ENCODE assay signal across 8 mouse cellular contexts in the genomic region with DNA sequence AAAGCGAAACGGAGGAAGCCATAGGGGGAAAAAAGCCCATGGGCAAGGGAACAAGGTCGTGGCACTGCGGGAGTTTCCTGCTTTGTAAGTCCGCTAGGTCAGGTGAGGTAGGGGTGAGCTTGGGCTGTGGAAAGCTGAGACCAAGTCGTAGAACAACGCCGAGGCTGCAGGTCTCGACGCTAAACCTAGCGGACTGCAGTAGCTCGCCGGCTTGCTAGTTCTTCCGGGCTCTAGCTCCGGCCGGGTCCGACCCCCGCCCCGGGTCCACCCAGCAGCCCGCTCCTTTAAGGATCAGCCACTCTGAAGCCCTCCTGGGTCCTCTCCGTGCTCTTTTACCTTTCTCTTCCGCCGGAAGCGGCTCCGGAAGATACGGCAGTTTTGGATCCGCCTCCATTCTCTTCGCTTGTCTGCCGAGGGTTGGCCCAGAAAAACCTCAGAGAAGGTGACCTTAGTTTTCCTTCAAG. TPM values are rescaled to one million over a fixed set of nuclear protein-coding genes. Genes with fewer than 3 reads are reported as not detected.
A peak's percentile ranks its signal among the peaks of the same experiment; 100 is the strongest.
DNase-seq lines count a peak whose midpoint lies in the region; ATAC-seq and TF ChIP-seq lines count a peak whose summit lies in the region.

No protein-coding gene starts in this region.

- no peak for TF ChIP-seq CTCF in lung, adult 2 months (IDR thresholded peaks at IDR 0.05; ENCODE audit: insufficient read depth, low read length)

- peaks cover 36% of the 10 kb centered on the region for H3K4me1 ChIP-seq in forebrain, embryonic 13.5 days
- peaks cover 3% of the 10 kb centered on the region; the same call in 1 of the 2 replicates for H3K4me1 ChIP-seq in lung, adult 2 months (ENCODE audit: control insufficient read depth, insufficient read depth, low read length)

- under 1% methylated on average over 29 of the region's 29 CpGs for WGBS in forebrain, embryonic 13.5 days
- under 1% methylated on average over 29 of the region's 29 CpGs for WGBS in lung, adult 2 months

- DNase-seq in CD8-positive naive resting alpha-beta T cell, adult 2 months (ENCODE audit: low read depth in 2 of 2, low spot score in 2 of 2), result peak; percentile 51 to 60
- peak; percentile 65 to 72 for DNase-seq in heart, postnatal 14 days
- peak; percentile 74 to 82 for DNase-seq in kidney, postnatal 4 days
- DNase-seq in lung, adult 2 months, result peak; percentile 70
- DNase-seq in testis, postnatal 14 days (ENCODE audit: low spot score), result peak; percentile 66

- peak overlapping the region; percentile 37 for H3K27ac ChIP-seq in forebrain, embryonic 13.5 days

- peaks cover 23% of the 10 kb centered on the region for H3K27me3 ChIP-seq in forebrain, embryonic 13.5 days

- H3K4me2 ChIP-seq in forebrain, embryonic 13.5 days, result peak overlapping the region; percentile 72

- peak overlapping the region; percentile 80 for H3K9ac ChIP-seq in forebrain, embryonic 13.5 days

- peak; percentile 52; the same call in 1 of the 2 replicates for ATAC-seq in cerebellum, adult (ENCODE audit: insufficient number of reproducible peaks, low FRiP score, low TSS enrichment)
- ATAC-seq in forebrain, embryonic 13.5 days, result peak; percentile 44; the same call in 1 of the 2 replicates
- ATAC-seq in neutrophil, adult 5-6 weeks (ENCODE audit: extremely low read depth, insufficient number of reproducible peaks, low FRiP score, poor library complexity, severe bottlenecking), result peak; percentile 51

- no peaks in the 10 kb centered on the region for H3K36me3 ChIP-seq in forebrain, embryonic 13.5 days (ENCODE audit: poor library complexity, severe bottlenecking)

- intact Hi-C loops in heart, postnatal 14 days (cut with DNase I), result loop anchor here (5.0 kb wide), 1 partner anchor 318 kb away; no protein-coding TSS in a partner anchor

- peak overlapping the region; percentile 59 for H3K4me3 ChIP-seq in forebrain, embryonic 13.5 days
- H3K4me3 ChIP-seq in lung, adult 2 months (replicated peaks; ENCODE audit: extremely low read depth, low read depth, low read length), result peak overlapping the region; percentile 78

- H3K9me3 ChIP-seq in forebrain, embryonic 13.5 days (replicated peaks), result no peaks in the 10 kb centered on the region

- peak; percentile 65; the same call in 1 of the 2 replicates for TF ChIP-seq POLR2A in lung, adult 2 months (IDR thresholded peaks at IDR 0.05; ENCODE audit: borderline replicate concordance, extremely low read depth, low read depth, low read length)

RNA-seq across cellular contexts. Expression of a gene that starts 3.1 kb away (rescaled TPM):
- polyA plus RNA-seq in forebrain, embryonic 13.5 days (2015; fragmentation: Nextera tagmentation; extraction: Ambion mirVana), result 0.85 and 0.94 TPM in 2 replicates
- 1 to 10 TPM; 3.2 to 3.6 TPM for total RNA-seq in heart, postnatal 14 days (2021)
- 0.53 and 0.69 TPM in 2 replicates for polyA plus RNA-seq in lung, adult 2 months (2012; rRNA removed)
- not detected in 2 replicates for total RNA-seq in neutrophil, adult 5-6 weeks (2017)

RNA-seq across cellular contexts. Expression of a gene that starts 17.1 kb away (rescaled TPM):
- 14.8 and 16.6 TPM in 2 replicates for polyA plus RNA-seq in forebrain, embryonic 13.5 days (2015; fragmentation: Nextera tagmentation; extraction: Ambion mirVana)
- total RNA-seq in heart, postnatal 14 days (2021), result under 1 TPM; 0.88 to 0.96 TPM
- polyA plus RNA-seq in lung, adult 2 months (2012; rRNA removed), result 7.5 and 7.6 TPM in 2 replicates
- total RNA-seq in neutrophil, adult 5-6 weeks (2017), result 8.4 and 9.1 TPM in 2 replicates

RNA-seq across cellular contexts. Expression of a gene that starts 17.1 kb away (rescaled TPM):
- 31.7 and 32.6 TPM in 2 replicates for polyA plus RNA-seq in forebrain, embryonic 13.5 days (2015; fragmentation: Nextera tagmentation; extraction: Ambion mirVana)
- total RNA-seq in heart, postnatal 14 days (2021), result 1 to 10 TPM; 8.6 to 9.3 TPM
- 17.4 and 22.1 TPM in 2 replicates for polyA plus RNA-seq in lung, adult 2 months (2012; rRNA removed)
- 43.6 and 47.6 TPM in 2 replicates for total RNA-seq in neutrophil, adult 5-6 weeks (2017)

RNA-seq across cellular contexts. Expression of a gene that starts 52.6 kb away (rescaled TPM):
- 12.8 TPM in 2 replicates for polyA plus RNA-seq in forebrain, embryonic 13.5 days (2015; fragmentation: Nextera tagmentation; extraction: Ambion mirVana)
- total RNA-seq in heart, postnatal 14 days (2021), result 1 to 10 TPM; 1.1 to 1.6 TPM
- polyA plus RNA-seq in lung, adult 2 months (2012; rRNA removed), result 1.9 and 2.6 TPM in 2 replicates
- 0.12 TPM in 1 of 2 replicates, not detected in the other for total RNA-seq in neutrophil, adult 5-6 weeks (2017)

Comparison
In these comparisons a context has a peak if more than half of its experiments do, and no peak if none do; other contexts are left out.
1. Peak in every context shown above with its lines: DNase-seq, ATAC-seq, H3K4me3 ChIP-seq and H3K27ac ChIP-seq.